Mouse (Mus musculus): ENCODE data around the gene Gm19684. TPM values are rescaled to one million over a fixed set of nuclear protein-coding genes. Genes with fewer than 3 reads are reported as not detected.
"Not testable (repeated sequence)": the region's sequence is repeated elsewhere in the genome, so short reads cannot be mapped to it uniquely, and the experiment has no call there.

The Gm19684 gene
- polyA plus RNA-seq, 1 experiment: 0.08 TPM

- DNase-seq (ENCODE audit: low read depth): no peak
These were observed 10.2 kb downstream of the Gm19684 start for GRCm38 (mm10) chr17:36131516-36132265.

- DNase-seq (ENCODE audit: low read depth): not testable (repeated sequence)
These were observed 14.1 kb downstream of the Gm19684 start for GRCm38 (mm10) chr17:36135421-36136231.

- not testable (repeated sequence) for DNase-seq (ENCODE audit: low read depth)
These were observed 14.9 kb downstream of the Gm19684 start for GRCm38 (mm10) chr17:36136299-36136848.

DNA sequence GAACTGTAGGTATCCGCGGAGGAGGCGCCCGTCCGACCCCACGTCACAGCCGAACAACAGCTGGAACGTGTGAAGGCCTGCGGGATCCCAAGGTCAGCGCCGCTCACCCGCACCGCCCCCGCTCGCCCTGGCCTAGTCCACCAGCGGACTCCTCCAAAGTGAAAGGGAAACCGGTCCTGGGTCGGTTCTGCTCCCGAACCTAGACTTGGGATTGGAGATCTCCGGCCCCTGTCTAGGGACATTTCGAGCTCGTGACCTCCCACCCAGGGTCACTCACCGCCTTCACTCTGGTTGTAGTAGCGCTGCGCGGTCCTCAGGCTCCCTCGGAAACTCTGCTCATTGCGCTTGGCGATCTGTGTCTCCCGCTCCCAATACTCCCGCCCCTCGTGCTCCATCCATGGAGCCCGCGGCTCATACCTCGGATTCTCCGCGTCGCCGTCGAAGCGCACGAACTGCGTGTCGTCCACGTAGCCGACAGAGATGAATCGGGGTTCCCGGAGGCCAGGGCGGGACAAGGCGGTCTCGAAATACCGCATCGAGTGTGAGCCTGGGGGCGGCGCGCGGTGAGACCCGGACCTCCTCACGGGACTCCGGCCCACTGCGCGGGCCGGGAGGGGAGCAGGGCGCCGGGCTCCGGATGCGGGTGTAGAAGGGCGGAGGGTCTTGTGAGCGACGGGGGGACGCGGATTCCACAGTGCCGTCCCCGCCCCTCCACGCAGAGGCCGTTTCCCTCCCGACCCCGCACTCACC is 23.8 kb downstream of the Gm19684 start:
- no peak for DNase-seq (ENCODE audit: low read depth)

- DNase-seq (ENCODE audit: low read depth): not testable (repeated sequence)
These were observed 24.3 kb downstream of the Gm19684 start for GRCm38 (mm10) chr17:36145861-36146156.

DNA sequence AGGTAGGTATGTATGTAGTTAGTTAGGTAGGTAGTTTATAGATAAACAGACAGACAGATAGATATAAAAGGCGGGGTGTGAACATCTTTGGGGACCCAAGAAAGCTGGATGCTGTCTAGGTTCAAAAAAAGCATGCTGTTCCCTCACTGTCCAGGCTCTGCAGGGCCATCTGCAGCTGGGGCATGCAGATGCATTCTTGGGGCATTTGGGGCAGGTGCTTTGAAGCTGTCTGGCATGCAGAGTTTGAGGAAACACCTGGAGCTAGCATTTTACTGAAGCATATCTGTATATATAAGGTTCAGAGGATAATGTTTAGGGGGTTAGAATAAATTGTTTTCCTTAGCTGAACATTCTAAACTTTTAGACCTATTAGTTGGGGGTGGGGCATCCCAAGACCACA is 25.5 kb downstream of the Gm19684 start:
- DNase-seq (ENCODE audit: low read depth): not testable (repeated sequence)

DNA sequence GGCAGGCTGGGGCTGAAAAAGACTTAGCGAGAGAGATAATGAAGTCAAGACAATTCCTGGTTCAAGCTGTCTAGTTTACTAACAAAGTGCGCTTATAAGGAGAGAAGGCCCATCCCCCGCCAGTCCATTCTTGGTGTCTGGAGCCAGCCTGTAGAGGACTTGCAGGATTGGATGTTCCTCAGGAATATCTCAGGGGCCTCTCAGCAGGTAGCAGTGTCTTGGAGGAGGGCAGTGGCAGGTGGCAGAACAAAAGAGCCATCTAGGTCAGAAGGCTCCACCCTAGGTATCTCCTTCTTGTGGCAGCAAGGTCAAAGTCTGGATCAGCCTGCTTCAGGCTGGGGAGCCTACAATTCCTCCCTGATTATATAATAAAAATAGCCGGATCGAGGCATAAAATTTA is 27.0 kb downstream of the Gm19684 start:
- not testable (repeated sequence) for DNase-seq (ENCODE audit: low read depth)

DNA sequence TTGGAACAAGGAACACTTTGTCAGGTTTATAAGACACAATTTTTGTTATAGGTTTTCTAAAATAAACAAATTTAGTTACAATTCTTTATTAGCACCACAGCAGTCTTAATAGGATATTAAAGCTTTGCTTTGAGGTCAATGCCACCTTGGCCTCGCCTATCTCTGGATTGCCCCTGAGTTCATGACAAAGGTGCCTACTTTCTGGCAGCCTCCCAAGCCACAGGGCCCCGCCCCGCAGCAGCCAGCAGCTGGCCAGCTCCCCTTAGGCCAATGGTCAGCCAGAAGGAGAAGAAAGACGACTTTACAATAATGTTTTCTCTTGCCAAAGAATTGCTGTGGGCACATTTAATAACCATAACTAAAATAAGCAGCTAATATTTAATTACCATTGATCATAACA is 29.7 kb downstream of the Gm19684 start:
- DNase-seq (ENCODE audit: low read depth): not testable (repeated sequence)

- no peak for DNase-seq (ENCODE audit: low read depth)
These were observed 33.0 kb downstream of the Gm19684 start for GRCm38 (mm10) chr17:36154271-36155149.

GRCm38 (mm10) chr17:36157782-36158181 is 36.3 kb downstream of the Gm19684 start:
- DNase-seq (ENCODE audit: low read depth): not testable (repeated sequence)

GRCm38 (mm10) chr17:36158264-36158663 is 36.8 kb downstream of the Gm19684 start:
- DNase-seq (ENCODE audit: low read depth): not testable (repeated sequence)

GRCm38 (mm10) chr17:36161129-36162051 is 39.9 kb downstream of the Gm19684 start:
- DNase-seq (ENCODE audit: low read depth): no peak

GRCm38 (mm10) chr17:36166901-36167300 is 45.4 kb downstream of the Gm19684 start:
- DNase-seq (ENCODE audit: low read depth): not testable (repeated sequence)

DNA sequence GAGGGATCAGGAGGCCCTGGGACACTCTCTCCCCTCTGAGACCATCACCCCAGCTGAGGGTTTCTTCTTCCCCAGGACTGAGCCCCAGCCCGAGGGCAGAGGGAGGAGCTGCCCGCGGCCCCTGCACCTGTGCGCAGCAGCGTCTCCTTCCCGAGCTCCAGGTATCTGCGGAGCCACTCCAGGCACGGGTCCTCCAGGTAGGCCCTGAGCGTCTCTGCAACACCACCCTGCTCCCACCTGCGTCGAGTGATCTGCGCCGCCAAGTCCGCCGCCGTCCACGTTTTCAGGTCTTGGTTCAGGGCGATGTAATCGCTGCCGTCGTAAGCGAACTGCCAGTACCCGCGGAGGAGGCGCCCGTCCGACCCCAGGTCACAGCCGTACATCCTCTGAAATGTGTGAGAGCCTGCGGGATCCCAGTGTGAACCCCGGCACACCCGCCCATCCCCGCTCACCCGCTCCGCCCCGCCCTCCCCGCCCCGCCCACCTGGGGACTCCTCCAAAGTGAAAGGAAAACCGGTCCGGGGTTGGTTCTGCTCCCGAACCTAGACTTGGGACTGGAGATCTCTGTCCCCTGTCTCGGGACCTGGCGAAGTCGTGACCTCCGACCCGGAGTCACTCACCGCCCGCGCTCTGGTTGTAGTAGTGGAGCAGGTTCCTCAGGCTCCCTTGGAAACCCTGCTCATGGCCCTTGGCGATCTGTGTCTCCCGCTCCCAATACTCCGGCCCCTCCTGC is 46.0 kb downstream of the Gm19684 start:
- no peak for DNase-seq (ENCODE audit: low read depth)

DNA sequence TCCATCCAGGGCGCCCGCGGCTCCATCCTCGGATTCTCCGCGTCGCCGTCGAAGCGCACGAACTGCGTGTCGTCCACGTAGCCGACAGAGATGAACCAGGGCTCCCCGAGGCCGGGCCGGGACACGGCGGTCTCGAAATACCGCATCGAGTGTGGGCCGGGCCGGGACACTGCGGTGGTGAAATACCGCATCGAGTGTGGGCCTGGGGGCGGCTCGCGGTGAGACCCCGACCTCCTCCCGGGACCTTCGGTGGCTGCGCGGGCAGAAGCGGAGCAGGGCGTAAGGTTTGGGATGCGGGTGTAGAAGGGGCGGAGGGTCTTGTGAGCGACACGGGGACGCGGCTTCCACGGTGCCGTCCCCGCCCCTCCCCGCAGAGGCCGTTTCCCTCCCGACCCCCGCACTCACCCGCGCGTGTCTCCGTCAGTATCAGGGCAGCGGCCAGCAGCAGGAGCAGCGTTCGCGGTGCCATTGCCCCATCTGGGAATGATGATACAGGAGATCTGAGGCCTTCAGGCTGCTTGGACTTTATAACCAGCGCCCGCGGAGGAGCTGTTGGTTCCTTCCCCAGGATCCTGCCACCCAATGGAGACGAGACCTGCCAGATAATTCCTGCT is 46.7 kb downstream of the Gm19684 start, which contains the start of gene Gm8909:
Gene Gm8909, minus strand, starts transcription at position 499 of the 614 bp plus-strand sequence.
- DNase-seq (ENCODE audit: low read depth): no peak

GRCm38 (mm10) chr17:36169094-36169493 is 47.6 kb downstream of the Gm19684 start:
- DNase-seq (ENCODE audit: low read depth): not testable (repeated sequence)

- DNase-seq (ENCODE audit: low read depth): no peak
These were observed 48.3 kb downstream of the Gm19684 start for GRCm38 (mm10) chr17:36169753-36170152.

DNA sequence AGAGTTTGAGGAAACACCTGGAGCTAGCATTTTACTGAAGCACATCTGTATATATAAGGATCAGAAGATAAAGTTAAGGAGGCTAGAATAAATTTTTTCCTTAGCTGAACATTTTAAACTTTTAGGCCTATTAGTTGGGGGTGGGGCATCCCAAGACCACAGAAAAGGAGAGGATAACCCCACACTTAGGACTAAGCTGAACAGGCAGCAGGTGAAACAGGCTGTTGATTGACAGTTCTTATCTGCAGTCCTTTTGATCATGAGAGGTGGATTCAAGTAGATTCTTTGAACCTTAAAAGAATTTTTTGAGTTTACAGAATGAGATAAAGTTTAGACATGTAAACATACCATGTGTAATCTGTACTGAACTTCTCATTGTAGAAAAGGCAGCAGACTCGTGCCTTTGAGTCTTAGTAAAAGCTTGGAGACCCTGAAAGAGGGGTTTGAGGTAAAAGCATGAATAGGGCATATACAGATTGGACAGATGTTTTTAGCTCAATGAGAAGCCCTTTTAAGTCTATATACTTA is 48.9 kb downstream of the Gm19684 start:
- no peak for DNase-seq (ENCODE audit: low read depth)
